Mouse (Mus musculus) gastrocnemius, adult 2 months (tissue): ENCODE results near the gene Fkbp9. TPM values are rescaled to one million over a fixed set of nuclear protein-coding genes. Genes with fewer than 3 reads are reported as not detected.

Experiments used
- DNase-seq: peaks from one replicate; pipeline ENCODE4 v3.0.0; 2022
- H3K27ac ChIP-seq: fragments of 200-600 bp; 2 replicates; pipeline ENCODE4 v1.8.1; 2022; ENCODE audit warnings: mild to moderate bottlenecking
- H3K4me3 ChIP-seq: fragments of 200-600 bp; 2 replicates; pipeline ENCODE4 v1.8.1; 2022; ENCODE audit warnings: mild to moderate bottlenecking, moderate library complexity
- CTCF ChIP-seq: fragments of 200-600 bp; IDR thresholded peaks from 2 replicates; pipeline ENCODE4 v1.8.1; 2022; ENCODE audit warnings: antibody characterized with exemption, mild to moderate bottlenecking, moderate library complexity
- intact Hi-C: fragments of 180-260 bp; cut with DNase I; formaldehyde crosslinking; loops from one replicate; pipeline ENCODE4 v1.15.1; 2025
- total RNA-seq, 2 experiments: library from RNA; stranded (reverse); gene quantifications; 2 replicates each; pipeline ENCODE4 v1.2.3; 2021

Fkbp9 gene
- total RNA-seq, 2 experiments from 2014 or later, result 48.9 to 60.2 TPM

DNA sequence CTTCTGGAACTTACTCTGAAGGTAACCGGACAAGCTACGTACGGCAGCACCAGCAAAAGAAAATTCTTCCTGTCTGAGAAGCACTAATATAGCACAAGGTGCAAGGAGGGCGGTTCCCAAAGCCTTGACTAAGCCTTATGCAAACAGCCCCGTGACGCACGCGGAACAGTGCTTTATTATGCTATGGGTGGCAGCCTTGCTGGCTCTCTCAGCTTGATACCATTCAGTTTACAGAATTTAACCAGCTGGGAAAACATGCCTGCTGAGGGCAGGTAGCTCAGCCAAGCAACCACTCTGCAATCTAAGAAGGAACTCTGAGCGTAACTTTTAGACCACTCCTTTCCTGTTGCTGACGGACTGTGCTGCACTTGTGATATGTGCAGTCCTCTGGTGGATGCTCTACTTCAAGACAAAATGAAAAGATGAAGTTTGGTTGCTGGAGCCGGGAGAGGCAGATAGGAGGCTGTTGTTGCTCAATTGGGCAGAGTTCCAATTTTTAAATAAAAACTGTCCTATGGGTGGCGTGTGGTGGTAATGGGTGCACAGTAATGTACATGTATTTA, 70.0 kb downstream of the Fkbp9 start:
- Histone ChIP-seq H3K27ac (peak overlapping the region; percentile 89), H3K4me3 (peak overlapping the region; percentile 75)
- intact Hi-C loops, result no loop called here
- TF ChIP-seq CTCF, result no peak
- DNase-seq, result peak; percentile 82

DNA sequence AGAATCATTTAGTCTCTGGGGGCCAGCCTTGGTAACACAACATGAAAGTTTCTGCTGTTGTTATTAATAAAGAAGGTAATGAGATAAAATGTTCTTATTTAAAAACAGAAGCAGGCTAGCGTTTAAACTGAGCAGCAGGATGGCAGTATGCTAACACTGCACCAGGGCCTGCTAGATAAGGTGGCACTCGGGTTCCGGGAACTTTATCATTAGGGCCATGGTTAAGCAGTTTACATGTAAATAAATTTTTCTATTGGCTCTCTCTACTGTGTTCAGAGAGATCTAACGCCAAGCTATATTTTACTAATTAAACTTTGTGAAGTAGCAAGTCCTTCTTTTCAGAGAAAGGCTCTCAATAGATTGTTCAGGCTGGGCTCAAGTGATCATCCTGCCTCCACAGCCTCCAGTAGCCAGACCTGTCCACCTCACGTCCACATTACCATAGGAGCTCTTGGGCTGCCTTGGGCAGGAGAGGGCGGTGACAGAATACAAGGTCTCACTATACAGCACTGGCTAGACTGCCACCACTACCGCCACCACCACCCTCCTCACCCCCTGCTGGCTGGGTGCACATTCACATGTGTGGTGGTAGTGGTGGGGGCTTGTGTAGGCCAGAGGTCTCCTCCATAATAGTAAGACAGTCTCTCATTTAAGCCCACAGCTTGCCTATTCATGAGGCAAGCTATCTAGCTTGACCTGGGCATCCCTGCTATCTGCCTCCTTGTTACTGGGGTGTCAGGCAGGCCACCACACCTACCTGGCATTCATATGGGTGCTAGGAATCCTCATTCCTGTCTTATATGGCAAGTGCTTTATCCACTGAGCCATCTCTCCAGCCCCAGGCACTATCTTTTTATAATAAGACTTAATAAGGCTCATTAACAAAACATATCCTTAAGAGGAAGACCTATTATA, 71.0 kb downstream of the Fkbp9 start:
- H3K27ac ChIP-seq, result peak overlapping the region; percentile 89
- no peak for TF ChIP-seq CTCF
- peak overlapping the region; percentile 75 for H3K4me3 ChIP-seq

DNA sequence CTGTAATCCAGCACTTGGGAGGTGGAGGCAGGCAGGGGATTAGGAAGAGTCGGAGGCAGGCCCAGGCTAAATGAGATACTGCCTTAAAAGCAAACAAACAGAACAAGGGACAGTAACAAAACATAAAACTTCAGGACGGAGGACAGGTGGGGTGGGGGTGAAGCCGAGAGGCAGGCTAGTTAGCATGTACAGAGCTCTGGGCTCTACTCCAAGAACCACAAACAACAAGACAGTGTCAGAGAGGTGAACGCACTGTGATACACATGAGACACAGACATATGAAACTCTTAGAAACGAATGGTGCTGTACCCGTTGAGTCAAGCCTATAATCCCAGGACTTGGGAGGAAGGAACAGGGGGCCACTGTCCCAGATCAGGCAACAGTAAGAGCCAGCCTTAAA, 72.0 kb downstream of the Fkbp9 start:
- DNase-seq, result no peak
- H3K4me3 ChIP-seq, result peak overlapping the region; percentile 2
- no peak for TF ChIP-seq CTCF
- intact Hi-C loops, result no loop called here
- peak overlapping the region; percentile 89 for H3K27ac ChIP-seq

More for the DNA sequence above, 71.0 kb downstream of the Fkbp9 start:
- intact Hi-C loops, result no loop called here
- no peak for DNase-seq

DNA sequence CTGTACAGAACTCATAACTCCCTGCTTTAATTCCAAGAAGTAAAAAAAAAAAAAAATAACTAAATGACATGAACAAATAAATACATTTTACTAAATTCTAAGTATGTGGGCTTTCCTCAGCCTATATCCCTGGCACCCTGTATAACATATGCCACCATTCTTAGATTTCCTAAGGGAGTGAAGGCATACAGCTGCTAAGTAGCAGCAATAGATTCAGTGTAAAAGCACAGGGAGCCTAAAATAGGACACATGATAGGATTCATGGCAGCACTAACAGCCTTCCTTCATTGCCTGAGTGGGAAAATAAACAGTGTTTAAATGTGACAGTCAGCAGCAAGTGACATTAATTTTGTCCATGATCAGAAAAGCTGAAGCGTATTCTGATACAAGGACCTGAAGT, 72.5 kb downstream of the Fkbp9 start:
- no peak for DNase-seq
- no peak for TF ChIP-seq CTCF
- no peak overlapping the region for H3K4me3 ChIP-seq
- peak overlapping the region; percentile 89 for H3K27ac ChIP-seq
- intact Hi-C loops, result no loop called here

GRCm38 (mm10) chr6:56904982-56905381, 73.1 kb downstream of the Fkbp9 start:
- no peak for DNase-seq
- Histone ChIP-seq H3K27ac (peak overlapping the region; percentile 89), H3K4me3 (no peak overlapping the region)
- intact Hi-C loops, result no loop called here
- TF ChIP-seq CTCF, result no peak

DNA sequence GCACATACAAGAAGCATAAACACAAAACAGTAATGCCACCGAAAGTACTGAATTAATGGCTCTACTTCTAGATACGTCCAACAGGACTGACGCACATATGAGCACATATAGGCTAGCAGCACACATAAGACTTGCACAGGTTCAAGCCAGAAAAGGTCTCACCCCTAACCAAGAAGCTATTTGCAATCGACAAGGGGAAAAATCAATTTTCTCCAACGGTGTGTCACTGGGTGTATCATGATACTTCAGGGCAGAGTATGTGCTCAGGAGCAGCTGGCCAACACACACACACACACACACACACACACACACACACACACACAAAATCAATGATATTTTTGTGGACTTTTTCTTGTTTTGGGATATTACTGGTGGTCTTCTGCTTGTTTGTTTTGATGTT, 73.6 kb downstream of the Fkbp9 start:
- intact Hi-C loops, result no loop called here
- Histone ChIP-seq H3K27ac (peak overlapping the region; percentile 32; the same call in 1 of the 2 replicates), H3K4me3 (no peak overlapping the region)
- no peak for DNase-seq
- TF ChIP-seq CTCF, result no peak

DNA sequence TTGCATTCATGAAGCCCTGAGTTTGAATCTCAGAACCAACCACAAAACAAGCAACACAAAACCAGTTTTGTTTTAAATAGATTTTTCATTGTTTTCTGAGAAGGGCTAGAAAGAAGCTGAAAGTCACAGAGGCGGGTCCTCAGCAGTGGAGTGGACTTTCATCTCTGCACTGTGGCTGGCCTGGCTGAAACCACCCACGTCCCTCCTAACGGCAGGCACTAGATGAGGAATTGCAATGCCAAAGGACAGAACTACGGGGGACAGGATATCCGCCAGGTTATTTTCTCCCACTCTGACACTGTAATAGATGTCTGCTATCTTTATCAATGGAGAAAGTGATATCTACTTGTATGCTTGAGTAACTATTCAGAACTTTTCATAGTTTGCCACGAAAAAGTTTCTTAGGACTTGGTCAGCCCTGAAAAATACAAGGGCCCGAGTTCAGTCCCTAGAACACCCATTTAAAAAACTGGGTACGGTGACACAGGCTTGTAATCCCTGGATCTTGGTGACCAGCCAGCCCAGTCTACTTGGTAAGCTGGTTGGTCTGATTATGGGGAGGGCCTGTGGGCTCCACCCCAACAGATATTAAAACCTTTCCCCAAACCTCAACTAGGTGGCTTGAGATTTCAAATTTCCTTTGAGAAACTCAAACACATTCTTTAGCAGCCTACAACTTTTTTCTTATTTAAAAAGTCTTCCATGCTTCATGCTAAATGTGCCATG, 74.4 kb downstream of the Fkbp9 start:
- TF ChIP-seq CTCF, result no peak
- no peak for DNase-seq
- intact Hi-C loops, result no loop called here
- Histone ChIP-seq H3K4me3 (no peak overlapping the region), H3K27ac (peak overlapping the region; percentile 32; the same call in 1 of the 2 replicates)

- Histone ChIP-seq H3K4me3 (no peak overlapping the region), H3K27ac (peak overlapping the region; percentile 40; the same call in 1 of the 2 replicates)
- DNase-seq, result no peak
- intact Hi-C loops, result loop anchor here (2.0 kb wide), 2 partner anchors 57 to 99 kb away; no protein-coding TSS in a partner anchor
- no peak for TF ChIP-seq CTCF
These were observed 76.1 kb downstream of the Fkbp9 start for GRCm38 (mm10) chr6:56907973-56908372.

- Histone ChIP-seq H3K4me3 (no peak overlapping the region), H3K27ac (no peak overlapping the region)
- DNase-seq, result no peak
- intact Hi-C loops, result loop anchor here (2.0 kb wide), 2 partner anchors 58 to 100 kb away; no protein-coding TSS in a partner anchor
- TF ChIP-seq CTCF, result no peak
These were observed 76.5 kb downstream of the Fkbp9 start for GRCm38 (mm10) chr6:56908397-56908796.

GRCm38 (mm10) chr6:56908912-56909311, 77.1 kb downstream of the Fkbp9 start:
- Histone ChIP-seq H3K4me3 (no peak overlapping the region), H3K27ac (no peak overlapping the region)
- peak; percentile 90 for TF ChIP-seq CTCF
- peak; percentile 77 for DNase-seq
- intact Hi-C loops, result loop anchor here (2.0 kb wide), 2 partner anchors 58 to 100 kb away; no protein-coding TSS in a partner anchor

DNA sequence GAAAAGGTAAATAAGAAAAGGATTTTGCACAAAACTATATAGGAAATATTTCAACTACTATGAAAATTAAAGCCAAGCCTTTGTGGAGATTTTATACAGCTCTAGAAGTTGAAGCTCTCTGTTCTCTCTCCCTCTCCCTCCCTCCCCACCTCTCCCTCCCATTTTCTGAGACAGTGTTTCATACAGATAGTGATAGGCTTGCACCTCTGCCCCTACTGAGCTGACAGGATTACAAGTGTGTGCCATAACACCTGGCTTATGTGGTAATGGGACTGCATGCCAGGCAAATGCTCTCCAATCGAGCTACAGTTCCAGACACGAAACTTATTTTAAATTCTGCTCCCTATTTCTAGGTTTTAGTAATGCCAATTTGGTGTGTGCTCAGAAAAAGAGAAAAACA, 79.1 kb downstream of the Fkbp9 start:
- DNase-seq, result no peak
- no peak for TF ChIP-seq CTCF
- Histone ChIP-seq H3K4me3 (no peak overlapping the region), H3K27ac (no peak overlapping the region)
- intact Hi-C loops, result no loop called here

- no peak overlapping the region for H3K4me3 ChIP-seq
These were observed 81.4 kb downstream of the Fkbp9 start for GRCm38 (mm10) chr6:56913092-56913858.

More at GRCm38 (mm10) chr6:56913092-56913858, 81.4 kb downstream of the Fkbp9 start:
- DNase-seq, result no peak
- intact Hi-C loops, result no loop called here
- H3K27ac ChIP-seq, result no peak overlapping the region
- TF ChIP-seq CTCF, result no peak
